Mouse (Mus musculus) CD8-positive naive resting alpha-beta T cell, adult 2 months (primary cell): ENCODE data around the gene Pcnp.
"Not testable (repeated sequence)": the region's sequence is repeated elsewhere in the genome, so short reads cannot be mapped to it uniquely, and the experiment has no call there.

Experiments
- DNase-seq, 2 experiments: peaks; one replicate each; pipeline ENCODE4 v3.0.0; 2022; ENCODE audit warnings: low read depth in 2 of 2, low spot score in 2 of 2

Pcnp gene

GRCm38 (mm10) chr16:55971735-55972615 lies 57.6 kb downstream of the Pcnp start:
- DNase-seq, result no peak

- no peak for DNase-seq
Measured at GRCm38 (mm10) chr16:55970416-55970815, 59.1 kb downstream of the Pcnp start.

- peak in 1 of 2 experiments; percentile 54 for DNase-seq
Measured at GRCm38 (mm10) chr16:55969147-55969546, 60.4 kb downstream of the Pcnp start.

- no peak for DNase-seq
Measured at GRCm38 (mm10) chr16:55967221-55967620, 62.3 kb downstream of the Pcnp start.

GRCm38 (mm10) chr16:55966212-55966871 lies 63.2 kb downstream of the Pcnp start, which contains the start of gene Rpl24:
TSS of gene Rpl24 (plus strand) at chr16:55966275.
- DNase-seq, result peak; percentile 83 to 87

- DNase-seq, result no peak
Measured at GRCm38 (mm10) chr16:55964126-55964949, 65.2 kb downstream of the Pcnp start.

- DNase-seq, result not testable (repeated sequence)
Measured at GRCm38 (mm10) chr16:55963068-55963467, 66.5 kb downstream of the Pcnp start.
